Mouse (Mus musculus) hindbrain, embryonic 11.5 days (tissue): ENCODE data around the gene Arhgef28. TPM values are rescaled to one million over a fixed set of nuclear protein-coding genes. Genes with fewer than 3 reads are reported as not detected.
"Not testable (repeated sequence)": the region's sequence is repeated elsewhere in the genome, so short reads cannot be mapped to it uniquely, and the experiment has no call there.

Experiments used
- ATAC-seq: fragments of 200-750 bp; cut with Nextera tagmentation; 2 replicates; pipeline ENCODE4 v1.8.0; 2017; ENCODE audit warnings: mild to moderate bottlenecking, moderate TSS enrichment, moderate library complexity; ENCODE audit not compliant: low FRiP score
- DNase-seq: peaks from one replicate; pipeline ENCODE4 v3.0.0-alpha.2; 2015; ENCODE audit warnings: low spot score
- H3K27ac ChIP-seq: fragments of 300-500 bp; sonication (generic); 2 replicates; pipeline ENCODE4 v1.5.1; 2014; ENCODE audit warnings: mild to moderate bottlenecking, low read depth, low read length
- H3K27me3 ChIP-seq: fragments of 300-500 bp; sonication (generic); 2 replicates; pipeline ENCODE4 v1.6.1; 2014; ENCODE audit warnings: mild to moderate bottlenecking, low read length, moderate library complexity, mixed read lengths; ENCODE audit not compliant: control insufficient read depth, insufficient read depth
- H3K36me3 ChIP-seq: fragments of 300-500 bp; sonication (generic); 2 replicates; pipeline ENCODE4 v1.6.1; 2014; ENCODE audit warnings: mild to moderate bottlenecking, low read length, moderate library complexity, mixed read lengths; ENCODE audit not compliant: control insufficient read depth, insufficient read depth
- H3K4me1 ChIP-seq: fragments of 300-500 bp; sonication (generic); replicated peaks from 2 replicates; pipeline ENCODE4 v1.6.1; 2014; ENCODE audit warnings: low read length, mixed read lengths; ENCODE audit not compliant: control insufficient read depth, insufficient read depth
- H3K4me2 ChIP-seq: fragments of 300-500 bp; sonication (generic); replicated peaks from 2 replicates; pipeline ENCODE4 v1.6.1; 2014; ENCODE audit warnings: mild to moderate bottlenecking, low read depth, low read length
- H3K4me3 ChIP-seq: fragments of 300-500 bp; sonication (generic); 2 replicates; pipeline ENCODE4 v1.5.1; 2014; ENCODE audit warnings: low read depth, low read length
- H3K9ac ChIP-seq: fragments of 300-500 bp; sonication (generic); 2 replicates; pipeline ENCODE4 v1.6.1; 2014; ENCODE audit warnings: low read depth, low read length
- H3K9me3 ChIP-seq: fragments of 300-500 bp; sonication (generic); 2 replicates; pipeline ENCODE4 v1.6.1; 2016; ENCODE audit warnings: low read length; ENCODE audit not compliant: control insufficient read depth
- WGBS: fragments of 180-500 bp; shearing (Covaris S2); extraction: QIAGEN DNeasy Blood & Tissue Kit; methylation state at CpG from one replicate; pipeline ENCODE4 v1.1.7; 2014; 5-methylcytosine and 5-hydroxymethylcytosine counted together
- polyA plus RNA-seq: library from polyadenylated mRNA; unstranded; fragments of >200 nt; fragmentation: Nextera tagmentation; extraction: Ambion mirVana; gene quantifications from 2 replicates; pipeline ENCODE4 v1.2.1, GENCODE M21; 2014

Gene Arhgef28
- polyA plus RNA-seq, 1 experiment from 2014 or later, result 11.8 TPM

GRCm38 (mm10) chr13:98115051-98115450 lies 91.2 kb downstream of the Arhgef28 start:
- DNase-seq (no peak), ATAC-seq (no peak)
- Histone ChIP-seq H3K9ac (no peak overlapping the region), H3K4me2 (no peak overlapping the region), H3K4me3 (no peak overlapping the region), H3K27ac (no peak overlapping the region), H3K4me1 (no peaks in the 10 kb centered on the region), H3K36me3 (no peaks in the 10 kb centered on the region), H3K27me3 (no peaks in the 10 kb centered on the region), H3K9me3 (no peaks in the 10 kb centered on the region)
- 71% methylated on average over 4 of the region's 4 CpGs for WGBS

DNA sequence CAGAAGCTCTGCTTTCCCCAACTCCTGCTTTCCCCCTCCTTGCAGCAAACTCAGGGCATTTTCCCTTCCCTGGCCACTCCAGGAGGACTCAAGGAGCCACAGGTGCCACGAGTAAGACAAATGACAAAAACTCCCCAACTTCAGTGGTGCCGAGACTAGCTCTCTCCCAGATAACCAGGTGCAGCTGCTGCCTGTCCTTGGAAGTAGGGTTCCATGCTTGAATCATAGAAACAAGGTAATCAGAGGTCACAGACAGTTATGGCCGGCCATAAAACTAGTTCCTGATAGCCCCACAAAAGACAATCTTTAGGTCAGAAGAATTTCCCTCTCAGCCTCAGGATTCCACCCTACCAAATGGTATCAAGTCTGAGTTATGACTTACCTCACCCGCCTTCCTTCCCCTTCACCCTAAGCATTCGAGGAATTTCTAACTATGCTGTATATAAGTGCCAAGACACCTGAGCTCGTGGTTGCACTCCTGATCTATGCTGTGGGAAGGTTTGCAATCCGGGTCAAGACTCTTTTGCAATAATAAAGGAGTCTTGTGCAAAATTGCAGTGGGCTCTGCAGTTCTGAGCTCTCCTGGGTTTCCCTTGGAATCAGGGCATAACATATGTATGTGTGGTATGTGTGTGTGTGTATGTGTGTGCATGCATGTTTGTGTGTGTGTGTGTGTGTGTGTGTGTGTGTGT lies 93.3 kb downstream of the Arhgef28 start:
- Histone ChIP-seq H3K27ac (no peak overlapping the region), H3K4me1 (no peaks in the 10 kb centered on the region), H3K27me3 (no peaks in the 10 kb centered on the region), H3K4me3 (no peak overlapping the region), H3K36me3 (no peaks in the 10 kb centered on the region), H3K9ac (no peak overlapping the region), H3K9me3 (no peaks in the 10 kb centered on the region), H3K4me2 (no peak overlapping the region)
- 82% methylated on average over 7 of the region's 7 CpGs for WGBS
- ATAC-seq (no peak), DNase-seq (no peak)

- no peaks in the 10 kb centered on the region for H3K36me3 ChIP-seq
- H3K9ac ChIP-seq, result no peak overlapping the region
- ATAC-seq (no peak), DNase-seq (no peak)
- no peaks in the 10 kb centered on the region for H3K4me1 ChIP-seq
- no peak overlapping the region for H3K27ac ChIP-seq
- no peak overlapping the region for H3K4me2 ChIP-seq
- H3K9me3 ChIP-seq, result no peaks in the 10 kb centered on the region
- WGBS, result 89% methylated on average over 5 of the region's 5 CpGs
- H3K4me3 ChIP-seq, result no peak overlapping the region
- H3K27me3 ChIP-seq, result no peaks in the 10 kb centered on the region
These were observed 94.7 kb downstream of the Arhgef28 start for GRCm38 (mm10) chr13:98111531-98111930.

DNA sequence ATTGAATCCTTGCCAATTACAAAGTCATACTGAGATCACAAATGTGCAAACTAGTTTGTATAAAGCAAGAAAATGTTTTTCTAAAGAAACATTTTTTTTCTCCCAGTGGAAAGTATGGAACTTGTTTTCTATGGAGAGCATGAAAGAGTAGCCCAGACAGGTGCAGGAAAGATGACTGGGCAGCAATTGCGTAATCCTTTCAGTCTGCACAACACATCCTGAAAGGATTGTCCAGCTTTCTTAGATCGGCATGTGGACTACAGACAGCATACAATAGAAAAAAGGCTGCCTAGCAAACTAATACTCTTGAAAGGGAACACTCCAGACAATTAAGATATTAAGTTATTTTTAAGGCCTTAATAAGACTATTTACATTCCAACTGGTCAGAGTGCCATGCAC lies 95.2 kb downstream of the Arhgef28 start:
- no peaks in the 10 kb centered on the region for H3K27me3 ChIP-seq
- H3K27ac ChIP-seq, result no peak overlapping the region
- H3K4me2 ChIP-seq, result no peak overlapping the region
- no peaks in the 10 kb centered on the region for H3K4me1 ChIP-seq
- 87% methylated on average over 2 of the region's 2 CpGs for WGBS
- H3K9ac ChIP-seq, result no peak overlapping the region
- DNase-seq (no peak), ATAC-seq (no peak)
- no peaks in the 10 kb centered on the region for H3K36me3 ChIP-seq
- H3K4me3 ChIP-seq, result no peak overlapping the region
- no peaks in the 10 kb centered on the region for H3K9me3 ChIP-seq

DNA sequence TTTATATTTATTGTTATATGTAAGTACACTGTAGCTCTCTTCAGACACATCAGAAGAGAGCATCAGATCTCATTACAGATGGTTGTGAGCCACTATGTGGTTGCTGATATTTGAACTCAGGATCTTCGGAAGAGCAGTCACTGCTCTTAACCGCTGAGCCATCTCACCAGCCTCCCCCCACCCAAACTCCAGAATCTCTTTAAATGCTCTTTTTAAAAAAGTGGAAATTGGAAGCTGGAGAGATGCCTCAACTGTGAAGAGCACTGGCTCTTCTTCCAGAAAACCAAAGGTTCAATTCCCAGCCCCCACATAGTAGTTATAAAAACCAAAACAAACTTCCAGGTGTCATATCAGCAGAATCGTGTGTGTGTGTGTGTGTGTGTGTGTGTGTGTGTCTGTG lies 97.8 kb downstream of the Arhgef28 start:
- H3K36me3 ChIP-seq, H3K4me2 ChIP-seq, H3K4me3 ChIP-seq, H3K27me3 ChIP-seq, H3K9ac ChIP-seq, ATAC-seq, DNase-seq, H3K9me3 ChIP-seq, H3K4me1 ChIP-seq, H3K27ac ChIP-seq: not testable (repeated sequence)
- 90% methylated on average over 3 of the region's 3 CpGs for WGBS

- Histone ChIP-seq H3K9ac (no peak overlapping the region), H3K4me1 (no peaks in the 10 kb centered on the region), H3K9me3 (no peaks in the 10 kb centered on the region), H3K36me3 (no peaks in the 10 kb centered on the region), H3K27me3 (no peaks in the 10 kb centered on the region), H3K4me2 (no peak overlapping the region), H3K27ac (no peak overlapping the region), H3K4me3 (no peak overlapping the region)
- 89% methylated on average over 2 of the region's 2 CpGs for WGBS
- DNase-seq, result no peak
- no peak for ATAC-seq
These were observed 98.6 kb downstream of the Arhgef28 start for GRCm38 (mm10) chr13:98107621-98108020.

DNA sequence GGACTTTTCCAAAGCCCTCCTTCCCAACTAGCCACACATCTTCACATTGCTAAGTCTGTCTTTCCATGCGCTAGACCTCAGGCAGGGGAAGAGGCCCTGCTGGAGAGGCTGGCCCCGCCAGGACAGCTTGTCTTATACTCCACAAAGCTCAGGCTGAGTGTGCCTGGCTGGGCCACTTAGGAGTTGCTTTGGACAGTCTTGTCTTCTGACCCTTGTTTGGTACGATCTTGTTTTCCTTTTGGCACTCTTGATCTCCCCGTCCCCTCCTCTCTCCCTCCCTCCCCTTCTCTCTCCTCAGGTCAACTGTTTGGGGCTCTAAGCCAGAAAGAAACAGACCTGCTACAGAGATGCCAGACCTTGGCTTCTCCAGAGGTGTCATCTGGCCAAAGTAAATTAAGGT lies 110.3 kb downstream of the Arhgef28 start:
- Histone ChIP-seq H3K4me1 (no peaks in the 10 kb centered on the region), H3K9me3 (no peaks in the 10 kb centered on the region), H3K9ac (no peak overlapping the region), H3K27ac (no peak overlapping the region), H3K4me2 (no peak overlapping the region), H3K36me3 (no peaks in the 10 kb centered on the region), H3K4me3 (no peak overlapping the region), H3K27me3 (no peaks in the 10 kb centered on the region)
- whole genome bisulfite sequencing, result 71% methylated on average over 4 of the region's 4 CpGs
- no peak for ATAC-seq
- no peak for DNase-seq

DNA sequence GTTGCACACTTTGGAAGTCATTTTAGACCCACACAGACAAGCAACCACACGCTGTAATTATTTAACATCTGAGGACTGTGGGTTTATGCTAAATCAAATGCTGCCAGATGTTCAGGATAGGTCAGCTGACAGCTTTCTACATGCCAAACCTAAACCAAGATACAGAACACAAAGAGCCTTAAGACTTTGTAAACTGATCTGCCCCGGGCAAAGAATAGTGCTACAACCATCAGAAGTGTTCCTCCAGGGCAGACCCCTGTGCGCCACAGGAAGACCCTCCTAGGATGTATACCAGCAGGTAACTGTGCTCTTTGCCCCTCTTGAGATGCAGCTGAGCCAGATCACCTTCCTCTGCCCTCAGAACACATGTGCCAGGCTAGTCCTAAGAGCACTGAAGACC lies 111.9 kb downstream of the Arhgef28 start:
- H3K27ac ChIP-seq, result no peak overlapping the region
- 66% methylated on average over 3 of the region's 3 CpGs for WGBS
- ATAC-seq, result no peak

GRCm38 (mm10) chr13:98093483-98093882 lies 112.8 kb downstream of the Arhgef28 start:
- H3K4me1 ChIP-seq, result no peaks in the 10 kb centered on the region
- DNase-seq (no peak), ATAC-seq (no peak)
- no peak overlapping the region for H3K9ac ChIP-seq
- WGBS, result 75% methylated on average over 9 of the region's 9 CpGs
- no peaks in the 10 kb centered on the region for H3K27me3 ChIP-seq
- no peaks in the 10 kb centered on the region for H3K36me3 ChIP-seq
- H3K4me3 ChIP-seq, result no peak overlapping the region
- no peaks in the 10 kb centered on the region for H3K9me3 ChIP-seq
- H3K4me2 ChIP-seq, result no peak overlapping the region
- no peak overlapping the region for H3K27ac ChIP-seq

More for the DNA sequence above, 111.9 kb downstream of the Arhgef28 start:
- Histone ChIP-seq H3K27me3 (no peaks in the 10 kb centered on the region), H3K9me3 (no peaks in the 10 kb centered on the region), H3K4me2 (no peak overlapping the region), H3K4me3 (no peak overlapping the region), H3K36me3 (no peaks in the 10 kb centered on the region), H3K9ac (no peak overlapping the region), H3K4me1 (no peaks in the 10 kb centered on the region)
- DNase-seq, result no peak
